Mouse (Mus musculus) myocyte (in vitro differentiated cells): ENCODE data around the gene Cc2d1a. TPM values are rescaled to one million over a fixed set of nuclear protein-coding genes. Genes with fewer than 3 reads are reported as not detected.

ENCODE experiments used
- H3K27me3 ChIP-seq: one replicate; pipeline ENCODE4 v1.6.1; 2011; ENCODE audit not compliant: control insufficient read depth, insufficient read depth, insufficient read length
- H3K36me3 ChIP-seq: one replicate; pipeline ENCODE4 v1.6.1; 2011; ENCODE audit not compliant: control insufficient read depth, insufficient read depth
- H3K4me2 ChIP-seq: one replicate; pipeline ENCODE4 v1.6.1; 2011; ENCODE audit warnings: low read depth, control low read depth
- H3K4me3 ChIP-seq: one replicate; pipeline ENCODE4 v1.5.1; 2011; ENCODE audit warnings: mild to moderate bottlenecking, control low read depth, moderate library complexity
- H3K79me2 ChIP-seq: one replicate; pipeline ENCODE4 v1.6.1; 2011; ENCODE audit not compliant: control insufficient read depth, insufficient read depth
- H3ac ChIP-seq: one replicate; pipeline ENCODE4 v1.6.1; 2011; ENCODE audit not compliant: control insufficient read depth, insufficient read length
- CEBPB ChIP-seq: IDR thresholded peaks from 2 replicates; pipeline ENCODE4 v1.6.1; 2011; ENCODE audit warnings: mild to moderate bottlenecking, moderate library complexity; ENCODE audit not compliant: poor library complexity, insufficient read depth, severe bottlenecking
- E2F4 ChIP-seq: IDR thresholded peaks from one replicate; pipeline ENCODE4 v1.6.1; 2011; ENCODE audit warnings: mild to moderate bottlenecking, control low read depth, moderate library complexity; ENCODE audit not compliant: insufficient read depth
- MAX ChIP-seq: IDR thresholded peaks from one replicate; pipeline ENCODE4 v1.6.1; 2011; ENCODE audit warnings: low read depth, mild to moderate bottlenecking, control low read depth
- MYOD1 ChIP-seq, 3 experiments: IDR thresholded peaks; one replicate each; pipeline ENCODE4 v1.6.1; 2011; ENCODE audit warnings: control low read depth in 2 of 3, low read depth in 2 of 3, mild to moderate bottlenecking in 2 of 3, moderate library complexity in 1 of 3; ENCODE audit not compliant: insufficient read length in 2 of 3, control insufficient read depth in 1 of 3
- MYOG ChIP-seq, 3 experiments: IDR thresholded peaks; one replicate each; pipeline ENCODE4 v1.6.1; 2011; ENCODE audit warnings: control low read depth in 2 of 3, low read depth in 2 of 3, mild to moderate bottlenecking in 2 of 3; ENCODE audit not compliant: insufficient read length in 2 of 3, control insufficient read depth in 1 of 3, insufficient read depth in 1 of 3
- POLR2A ChIP-seq: IDR thresholded peaks from one replicate; pipeline ENCODE4 v1.6.1; 2011; ENCODE audit warnings: low read depth, mild to moderate bottlenecking, control low read depth, moderate library complexity; ENCODE audit not compliant: insufficient read length
- POLR2AphosphoS2 ChIP-seq: IDR thresholded peaks from one replicate; pipeline ENCODE4 v1.6.1; 2011; ENCODE audit warnings: low read depth, control low read depth; ENCODE audit not compliant: insufficient read length
- REST ChIP-seq: IDR thresholded peaks from one replicate; pipeline ENCODE4 v1.6.1; 2011; ENCODE audit warnings: mild to moderate bottlenecking, control low read depth, moderate library complexity; ENCODE audit not compliant: insufficient read depth, insufficient read length
- SRF ChIP-seq: IDR thresholded peaks from one replicate; pipeline ENCODE4 v1.6.1; 2011; ENCODE audit warnings: low read depth; ENCODE audit not compliant: control insufficient read depth, insufficient read length
- TCF12 ChIP-seq: IDR thresholded peaks from one replicate; pipeline ENCODE4 v1.6.1; 2011; ENCODE audit warnings: mild to moderate bottlenecking, control low read depth; ENCODE audit not compliant: poor library complexity, insufficient read depth, severe bottlenecking
- TCF3 ChIP-seq: IDR thresholded peaks from one replicate; pipeline ENCODE4 v1.6.1; 2011; ENCODE audit warnings: low read depth, control low read depth; ENCODE audit not compliant: insufficient read length
- USF1 ChIP-seq: IDR thresholded peaks from one replicate; pipeline ENCODE4 v1.6.1; 2011; ENCODE audit warnings: low read depth, mild to moderate bottlenecking, control low read depth, moderate library complexity
- polyA plus RNA-seq: library from polyadenylated mRNA; unstranded; fragments of >200 nt; fragmentation: generic; extraction: Trizol; gene quantifications from one replicate; pipeline ENCODE4 v1.2.1, GENCODE M21; 2012; ENCODE audit warnings: missing spikeins

Gene Cc2d1a
- polyA plus RNA-seq, 1 experiment: 25.3 TPM

DNA sequence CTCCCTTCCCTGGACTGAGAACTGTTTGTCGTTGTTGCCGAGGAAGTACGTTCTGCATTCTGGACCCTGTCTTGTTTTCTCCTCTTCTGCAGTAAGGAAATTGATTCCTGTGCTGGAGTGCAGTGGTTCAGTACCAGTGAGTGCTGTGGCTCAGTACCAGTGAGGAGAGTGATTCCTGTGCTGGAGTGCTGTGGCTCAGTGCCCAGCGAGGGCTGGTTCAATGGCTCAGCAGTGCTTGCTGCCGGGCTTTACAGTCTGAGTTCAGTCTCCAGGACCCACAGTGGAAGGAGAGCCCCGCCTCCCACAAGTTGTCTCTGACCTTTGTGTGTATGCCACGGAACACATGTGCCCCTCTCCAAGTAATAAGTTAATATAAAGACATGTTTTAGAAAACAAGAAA, 60.6 kb downstream of the Cc2d1a start:
- Histone ChIP-seq H3K4me3 (no peak overlapping the region), H3K79me2 (no peaks in the 10 kb centered on the region), H3K4me2 (no peak overlapping the region), H3ac (no peak overlapping the region), H3K27me3 (no peaks in the 10 kb centered on the region), H3K36me3 (peaks cover 9% of the 10 kb centered on the region)
- no peak for TF ChIP-seq MYOG (IDR thresholded peaks at IDR 0.05; ENCODE audit: control insufficient read depth in 1 of 3, insufficient read depth in 1 of 3, insufficient read length in 2 of 3, low read depth in 2 of 3)
- no peak for TF ChIP-seq SRF
- no peak for TF ChIP-seq POLR2A
- no peak for TF ChIP-seq MYOD1 (IDR thresholded peaks at IDR 0.05; ENCODE audit: control insufficient read depth in 1 of 3, insufficient read length in 2 of 3, low read depth in 2 of 3)
- no peak for TF ChIP-seq USF1
- TF ChIP-seq MAX: no peak
- TF ChIP-seq TCF3: no peak
- no peak for TF ChIP-seq E2F4
- TF ChIP-seq CEBPB: no peak
- no peak for TF ChIP-seq TCF12
- no peak for TF ChIP-seq POLR2AphosphoS2
- no peak for TF ChIP-seq REST

GRCm38 (mm10) chr8:84084341-84085115, 63.2 kb downstream of the Cc2d1a start:
- no peak for TF ChIP-seq USF1
- H3K4me2 ChIP-seq: no peak overlapping the region
- no peak overlapping the region for H3K4me3 ChIP-seq
- H3K27me3 ChIP-seq: no peaks in the 10 kb centered on the region
- no peak overlapping the region for H3ac ChIP-seq
- no peaks in the 10 kb centered on the region for H3K79me2 ChIP-seq
- H3K36me3 ChIP-seq: peaks cover 13% of the 10 kb centered on the region

GRCm38 (mm10) chr8:84083829-84084241, 63.9 kb downstream of the Cc2d1a start:
- no peaks in the 10 kb centered on the region for H3K79me2 ChIP-seq
- no peak overlapping the region for H3K4me2 ChIP-seq
- H3K36me3 ChIP-seq: peaks cover 13% of the 10 kb centered on the region
- H3K27me3 ChIP-seq: no peaks in the 10 kb centered on the region
- no peak for TF ChIP-seq CEBPB
- no peak for TF ChIP-seq USF1
- no peak for TF ChIP-seq MYOG (IDR thresholded peaks at IDR 0.05; ENCODE audit: control insufficient read depth in 1 of 3, insufficient read depth in 1 of 3, insufficient read length in 2 of 3, low read depth in 2 of 3)
- no peak for TF ChIP-seq E2F4
- no peak for TF ChIP-seq POLR2A
- no peak for TF ChIP-seq SRF
- no peak for TF ChIP-seq TCF3
- no peak for TF ChIP-seq TCF12
- TF ChIP-seq REST: no peak
- no peak for TF ChIP-seq MYOD1 (IDR thresholded peaks at IDR 0.05; ENCODE audit: control insufficient read depth in 1 of 3, insufficient read length in 2 of 3, low read depth in 2 of 3)
- TF ChIP-seq POLR2AphosphoS2: no peak
- no peak for TF ChIP-seq MAX
- H3K4me3 ChIP-seq: no peak overlapping the region
- H3ac ChIP-seq: no peak overlapping the region

Other genes starting within 250 kb of the Cc2d1a start
- gene Adgrl1, start 247.8 kb downstream of the Cc2d1a start, polyA plus RNA-seq: 11.5 TPM
- gene Gm10644, start 192.7 kb downstream of the Cc2d1a start, polyA plus RNA-seq: 0.11 TPM
- 36.8 TPM for gene Asf1b, start 192.4 kb downstream of the Cc2d1a start, polyA plus RNA-seq
- 181 TPM for gene Prkaca, start 174.9 kb downstream of the Cc2d1a start, polyA plus RNA-seq
- 30.6 TPM for gene Samd1, start 150.3 kb downstream of the Cc2d1a start, polyA plus RNA-seq
- gene 1700067K01Rik, start 146.4 kb downstream of the Cc2d1a start, polyA plus RNA-seq: 0.29 TPM
- gene 2210011C24Rik, start 135.8 kb downstream of the Cc2d1a start, polyA plus RNA-seq: 6.1 TPM
- gene Palm3, start 126.5 kb downstream of the Cc2d1a start, polyA plus RNA-seq: 4.9 TPM
- 0.07 TPM for gene Il27ra, start 105.3 kb downstream of the Cc2d1a start, polyA plus RNA-seq
- gene Rln3, start 102.9 kb downstream of the Cc2d1a start, polyA plus RNA-seq: not detected
- gene Gm10643, start 82.8 kb downstream of the Cc2d1a start, polyA plus RNA-seq: 0.35 TPM
- gene Rfx1, start 81.1 kb downstream of the Cc2d1a start, polyA plus RNA-seq: 9.9 TPM
- 24.3 TPM for gene Dcaf15, start 43.2 kb downstream of the Cc2d1a start, polyA plus RNA-seq
- gene Podnl1, start 21.9 kb downstream of the Cc2d1a start, polyA plus RNA-seq: 9.3 TPM
- gene 4930432K21Rik, start 89 bp upstream of the Cc2d1a start, polyA plus RNA-seq: 0.24 TPM
- gene Nanos3, start 37.3 kb upstream of the Cc2d1a start, polyA plus RNA-seq: 1.2 TPM
- gene Zswim4, start 89.1 kb upstream of the Cc2d1a start, polyA plus RNA-seq: 12.7 TPM
- gene D8Ertd738e, start 101.8 kb upstream of the Cc2d1a start, polyA plus RNA-seq: 232 TPM
- gene Mri1, start 109.4 kb upstream of the Cc2d1a start, polyA plus RNA-seq: 22.8 TPM
- 28.9 TPM for gene Ccdc130, start 122.4 kb upstream of the Cc2d1a start, polyA plus RNA-seq
- 1.8 TPM for gene Cacna1a, start 240.5 kb upstream of the Cc2d1a start, polyA plus RNA-seq